Mouse (Mus musculus) gastrocnemius, postnatal 10 days (tissue): ENCODE results near the gene Gm42372. TPM values are rescaled to one million over a fixed set of nuclear protein-coding genes. Genes with fewer than 3 reads are reported as not detected.

ENCODE experiments used
- DNase-seq: peaks from one replicate; pipeline ENCODE4 v3.0.0; 2021; ENCODE audit warnings: mixed read lengths
- total RNA-seq, 2 experiments: library from RNA; stranded (reverse); gene quantifications; 2 replicates each; pipeline ENCODE4 v1.2.3; 2021

Gene Gm42372
- total RNA-seq, 2 experiments from 2014 or later: 0.16 TPM; not detected in 1

- DNase-seq: no peak
These were observed 20.5 kb downstream of the Gm42372 start for GRCm38 (mm10) chr7:17003230-17003960.

- no peak for DNase-seq
These were observed 21.8 kb downstream of the Gm42372 start for GRCm38 (mm10) chr7:17004716-17005115.

- DNase-seq: no peak
These were observed 24.4 kb downstream of the Gm42372 start for GRCm38 (mm10) chr7:17007300-17007699.

GRCm38 (mm10) chr7:17009326-17010009, 26.6 kb downstream of the Gm42372 start:
- no peak for DNase-seq

- DNase-seq: no peak
These were observed 27.1 kb downstream of the Gm42372 start for GRCm38 (mm10) chr7:17010010-17010347.

GRCm38 (mm10) chr7:17011909-17012590, 29.2 kb downstream of the Gm42372 start:
- DNase-seq: no peak

- DNase-seq: no peak
These were observed 32.5 kb downstream of the Gm42372 start for GRCm38 (mm10) chr7:17015381-17015780.

- DNase-seq: peak; percentile 94
These were observed 34.1 kb downstream of the Gm42372 start for GRCm38 (mm10) chr7:17017036-17017435.

GRCm38 (mm10) chr7:17017921-17018320, 35.0 kb downstream of the Gm42372 start:
- no peak for DNase-seq

GRCm38 (mm10) chr7:17019426-17020166, 36.7 kb downstream of the Gm42372 start:
- DNase-seq: no peak

GRCm38 (mm10) chr7:17022176-17022575, 39.3 kb downstream of the Gm42372 start:
- no peak for DNase-seq

GRCm38 (mm10) chr7:17023701-17024100, 40.8 kb downstream of the Gm42372 start:
- no peak for DNase-seq

- peak; percentile 43 for DNase-seq
These were observed 41.3 kb downstream of the Gm42372 start for GRCm38 (mm10) chr7:17024141-17024540.

- DNase-seq: no peak
These were observed 42.1 kb downstream of the Gm42372 start for GRCm38 (mm10) chr7:17024814-17025504.

- no peak for DNase-seq
These were observed 42.6 kb downstream of the Gm42372 start for GRCm38 (mm10) chr7:17025505-17025894.

GRCm38 (mm10) chr7:17025896-17026622, 43.2 kb downstream of the Gm42372 start:
- no peak for DNase-seq

GRCm38 (mm10) chr7:17026710-17027587, 44.1 kb downstream of the Gm42372 start:
- no peak for DNase-seq

- peak; percentile 91 for DNase-seq
These were observed 44.9 kb downstream of the Gm42372 start, which contains the start of gene Ppp5c for GRCm38 (mm10) chr7:17027588-17028343. Gene Ppp5c (minus strand): TSS chr7:17027924.

GRCm38 (mm10) chr7:17028923-17029322, 46.0 kb downstream of the Gm42372 start:
- no peak for DNase-seq
